Mouse (Mus musculus) embryonic facial prominence, embryonic 14.5 days (tissue): ENCODE results near the gene Rbfox3. TPM values are rescaled to one million over a fixed set of nuclear protein-coding genes. Genes with fewer than 3 reads are reported as not detected.
A peak's percentile ranks its signal among the peaks of the same experiment; 100 is the strongest.

Experiments used
- ATAC-seq: fragments of 200-750 bp; cut with Nextera tagmentation; 2 replicates; pipeline ENCODE4 v1.8.0; 2017; ENCODE audit warnings: low read depth, moderate number of reproducible peaks, moderate TSS enrichment
- DNase-seq: peaks from one replicate; pipeline ENCODE4 v3.0.0-alpha.2; 2015; ENCODE audit warnings: low spot score
- H3K27ac ChIP-seq: fragments of 300-500 bp; sonication (generic); replicated peaks from 2 replicates; pipeline ENCODE4 v1.5.1; 2014; ENCODE audit warnings: low read depth, mild to moderate bottlenecking, low read length, moderate library complexity
- H3K27me3 ChIP-seq: fragments of 300-500 bp; sonication (generic); replicated peaks from 2 replicates; pipeline ENCODE4 v1.6.1; 2014; ENCODE audit warnings: low read length; ENCODE audit not compliant: control insufficient read depth, insufficient read depth
- H3K36me3 ChIP-seq: fragments of 300-500 bp; sonication (generic); 2 replicates; pipeline ENCODE4 v1.6.1; 2014; ENCODE audit warnings: low read length, mixed read lengths; ENCODE audit not compliant: control insufficient read depth, insufficient read depth
- H3K4me1 ChIP-seq: fragments of 300-500 bp; sonication (generic); 2 replicates; pipeline ENCODE4 v1.6.1; 2014; ENCODE audit warnings: antibody characterized with exemption, low read length; ENCODE audit not compliant: control insufficient read depth, insufficient read depth
- H3K4me2 ChIP-seq: fragments of 300-500 bp; sonication (generic); 2 replicates; pipeline ENCODE4 v1.6.1; 2014; ENCODE audit warnings: low read depth, mild to moderate bottlenecking, low read length, moderate library complexity, mixed read lengths
- H3K4me3 ChIP-seq: fragments of 300-500 bp; sonication (generic); 2 replicates; pipeline ENCODE4 v1.5.1; 2014; ENCODE audit warnings: low read depth, mild to moderate bottlenecking, low read length
- H3K9ac ChIP-seq: fragments of 300-500 bp; sonication (generic); 2 replicates; pipeline ENCODE4 v1.6.1; 2014; ENCODE audit warnings: low read depth, mild to moderate bottlenecking, low read length, moderate library complexity, mixed read lengths
- H3K9me3 ChIP-seq: fragments of 300-500 bp; sonication (generic); 2 replicates; pipeline ENCODE4 v1.6.1; 2016; ENCODE audit warnings: low read length; ENCODE audit not compliant: control insufficient read depth
- WGBS: fragments of 180-500 bp; shearing (Covaris S2); extraction: QIAGEN DNeasy Blood & Tissue Kit; methylation state at CpG from one replicate; pipeline ENCODE4 v1.1.7; 2014; 5-methylcytosine and 5-hydroxymethylcytosine counted together
- polyA plus RNA-seq: library from polyadenylated mRNA; unstranded; fragments of >200 nt; fragmentation: Nextera tagmentation; extraction: Ambion mirVana; gene quantifications from 2 replicates; pipeline ENCODE4 v1.2.1, GENCODE M21; 2014

The Rbfox3 gene
- polyA plus RNA-seq, 1 experiment from 2014 or later, result 3.4 TPM

GRCm38 (mm10) chr11:118574418-118574817 lies 337.0 kb downstream of the Rbfox3 start:
- Histone ChIP-seq H3K27me3 (peaks cover 53% of the 10 kb centered on the region), H3K36me3 (no peaks in the 10 kb centered on the region), H3K9ac (no peak overlapping the region), H3K4me1 (no peaks in the 10 kb centered on the region), H3K4me2 (no peak overlapping the region), H3K4me3 (no peak overlapping the region), H3K9me3 (no peaks in the 10 kb centered on the region), H3K27ac (no peak overlapping the region)
- DNase-seq (no peak), ATAC-seq (no peak)
- 78% methylated on average over 5 of the region's 5 CpGs for WGBS

- H3K27me3 ChIP-seq, result peaks cover 61% of the 10 kb centered on the region
- H3K36me3 ChIP-seq, result no peaks in the 10 kb centered on the region
- H3K9me3 ChIP-seq, result no peaks in the 10 kb centered on the region
- no peaks in the 10 kb centered on the region for H3K4me1 ChIP-seq
- DNase-seq, result peak; percentile 18
- no peak overlapping the region for H3K9ac ChIP-seq
- no peak overlapping the region for H3K27ac ChIP-seq
- 3% methylated on average over 3 of the region's 3 CpGs for WGBS
- no peak for ATAC-seq
- H3K4me3 ChIP-seq, result no peak overlapping the region
- no peak overlapping the region for H3K4me2 ChIP-seq
Measured at GRCm38 (mm10) chr11:118573569-118573968, 337.8 kb downstream of the Rbfox3 start.

GRCm38 (mm10) chr11:118573000-118573399 lies 338.4 kb downstream of the Rbfox3 start:
- Histone ChIP-seq H3K4me3 (no peak overlapping the region), H3K9ac (no peak overlapping the region), H3K27me3 (peaks cover 65% of the 10 kb centered on the region), H3K4me1 (no peaks in the 10 kb centered on the region), H3K9me3 (no peaks in the 10 kb centered on the region), H3K27ac (no peak overlapping the region), H3K36me3 (no peaks in the 10 kb centered on the region), H3K4me2 (no peak overlapping the region)
- WGBS, result 53% methylated on average over 7 of the region's 7 CpGs
- no peak for ATAC-seq
- DNase-seq, result no peak

- Histone ChIP-seq H3K36me3 (no peaks in the 10 kb centered on the region), H3K4me3 (peak overlapping the region; percentile 34), H3K27me3 (peaks cover 80% of the 10 kb centered on the region), H3K4me2 (peak overlapping the region; percentile 50), H3K4me1 (no peaks in the 10 kb centered on the region), H3K9ac (no peak overlapping the region), H3K27ac (no peak overlapping the region), H3K9me3 (no peaks in the 10 kb centered on the region)
- DNase-seq, result no peak
- under 1% methylated on average over 19 of the region's 27 CpGs for WGBS
- ATAC-seq, result no peak
Measured at GRCm38 (mm10) chr11:118570164-118570563, 341.2 kb downstream of the Rbfox3 start.

GRCm38 (mm10) chr11:118569571-118570062 lies 341.8 kb downstream of the Rbfox3 start:
- Histone ChIP-seq H3K4me2 (peak overlapping the region; percentile 50), H3K36me3 (no peaks in the 10 kb centered on the region), H3K4me1 (no peaks in the 10 kb centered on the region), H3K27me3 (peaks cover 82% of the 10 kb centered on the region), H3K4me3 (peak overlapping the region; percentile 34), H3K9ac (no peak overlapping the region), H3K27ac (no peak overlapping the region), H3K9me3 (no peaks in the 10 kb centered on the region)
- 0% methylated on average over 17 of the region's 51 CpGs for WGBS
- ATAC-seq (no peak), DNase-seq (no peak)

- Histone ChIP-seq H3K9me3 (no peaks in the 10 kb centered on the region), H3K4me1 (no peaks in the 10 kb centered on the region), H3K9ac (no peak overlapping the region), H3K27ac (no peak overlapping the region), H3K4me2 (no peak overlapping the region), H3K27me3 (peaks cover 35% of the 10 kb centered on the region), H3K4me3 (no peak overlapping the region), H3K36me3 (no peaks in the 10 kb centered on the region)
- DNase-seq (no peak), ATAC-seq (no peak)
- WGBS, result 74% methylated on average over 3 of the region's 5 CpGs
Measured at GRCm38 (mm10) chr11:118563877-118564276, 347.5 kb downstream of the Rbfox3 start.

- H3K4me1 ChIP-seq, result no peaks in the 10 kb centered on the region
- DNase-seq (no peak), ATAC-seq (no peak)
- no peak overlapping the region for H3K4me2 ChIP-seq
- WGBS, result 87% methylated on average over 4 of the region's 4 CpGs
- no peaks in the 10 kb centered on the region for H3K9me3 ChIP-seq
- H3K27me3 ChIP-seq, result peaks cover 25% of the 10 kb centered on the region
- H3K27ac ChIP-seq, result no peak overlapping the region
- no peak overlapping the region for H3K4me3 ChIP-seq
- no peaks in the 10 kb centered on the region for H3K36me3 ChIP-seq
- H3K9ac ChIP-seq, result no peak overlapping the region
Measured at GRCm38 (mm10) chr11:118562847-118563246, 348.6 kb downstream of the Rbfox3 start.

- no peak overlapping the region for H3K4me2 ChIP-seq
- WGBS, result 66% methylated on average over 8 of the region's 8 CpGs
- H3K27me3 ChIP-seq, result no peaks in the 10 kb centered on the region
- no peaks in the 10 kb centered on the region for H3K36me3 ChIP-seq
- ATAC-seq (no peak), DNase-seq (no peak)
- H3K27ac ChIP-seq, result no peak overlapping the region
- no peaks in the 10 kb centered on the region for H3K9me3 ChIP-seq
- no peaks in the 10 kb centered on the region for H3K4me1 ChIP-seq
- H3K9ac ChIP-seq, result no peak overlapping the region
- H3K4me3 ChIP-seq, result no peak overlapping the region
Measured at GRCm38 (mm10) chr11:118558193-118558592, 353.2 kb downstream of the Rbfox3 start.

- DNase-seq (peak; percentile 32), ATAC-seq (no peak)
- H3K9ac ChIP-seq, result no peak overlapping the region
- no peaks in the 10 kb centered on the region for H3K36me3 ChIP-seq
- no peak overlapping the region for H3K4me2 ChIP-seq
- WGBS, result 60% methylated on average over 5 of the region's 5 CpGs
- H3K9me3 ChIP-seq, result no peaks in the 10 kb centered on the region
- H3K27ac ChIP-seq, result no peak overlapping the region
- H3K27me3 ChIP-seq, result no peaks in the 10 kb centered on the region
- H3K4me1 ChIP-seq, result no peaks in the 10 kb centered on the region
- H3K4me3 ChIP-seq, result no peak overlapping the region
Measured at GRCm38 (mm10) chr11:118555631-118556030, 355.8 kb downstream of the Rbfox3 start.
